Mouse (Mus musculus) forebrain, embryonic 13.5 days (tissue): ENCODE data around the gene Atl3. TPM values are rescaled to one million over a fixed set of nuclear protein-coding genes. Genes with fewer than 3 reads are reported as not detected.

Experiments
- ATAC-seq: fragments of 200-750 bp; cut with Nextera tagmentation; 2 replicates; pipeline ENCODE4 v1.8.0; 2017
- H3K27ac ChIP-seq: fragments of 300-500 bp; sonication (generic); 2 replicates; pipeline ENCODE4 v1.5.1; 2015; ENCODE audit warnings: inconsistent platforms, mild to moderate bottlenecking, moderate library complexity
- H3K27me3 ChIP-seq: fragments of 300-500 bp; sonication (generic); 2 replicates; pipeline ENCODE4 v1.6.1; 2015; ENCODE audit warnings: mild to moderate bottlenecking, inconsistent platforms
- H3K36me3 ChIP-seq: fragments of 300-500 bp; sonication (generic); 2 replicates; pipeline ENCODE4 v1.6.1; 2015; ENCODE audit warnings: mild to moderate bottlenecking, inconsistent platforms; ENCODE audit not compliant: poor library complexity, severe bottlenecking
- H3K4me1 ChIP-seq: fragments of 300-500 bp; sonication (generic); 2 replicates; pipeline ENCODE4 v1.6.1; 2015; ENCODE audit warnings: inconsistent platforms
- H3K4me2 ChIP-seq: fragments of 300-500 bp; sonication (generic); 2 replicates; pipeline ENCODE4 v1.6.1; 2015; ENCODE audit warnings: inconsistent platforms, mild to moderate bottlenecking, moderate library complexity
- H3K4me3 ChIP-seq: fragments of 300-500 bp; sonication (generic); 2 replicates; pipeline ENCODE4 v1.5.1; 2015; ENCODE audit warnings: mild to moderate bottlenecking, inconsistent platforms
- H3K9ac ChIP-seq: fragments of 300-500 bp; sonication (generic); 2 replicates; pipeline ENCODE4 v1.6.1; 2015; ENCODE audit warnings: mild to moderate bottlenecking, inconsistent platforms
- H3K9me3 ChIP-seq: fragments of 300-500 bp; sonication (generic); replicated peaks from 2 replicates; pipeline ENCODE4 v1.6.1; 2016; ENCODE audit warnings: inconsistent platforms
- whole genome bisulfite sequencing: fragments of 180-500 bp; shearing (Covaris S2); methylation state at CpG from one replicate; pipeline ENCODE4 v1.1.7; 2015; 5-methylcytosine and 5-hydroxymethylcytosine counted together
- polyA plus RNA-seq: library from polyadenylated mRNA; unstranded; fragments of >200 nt; fragmentation: Nextera tagmentation; extraction: Ambion mirVana; gene quantifications from 2 replicates; pipeline ENCODE4 v1.2.1, GENCODE M21; 2015

Gene Atl3
- polyA plus RNA-seq, 1 experiment from 2014 or later: 8.3 TPM

DNA sequence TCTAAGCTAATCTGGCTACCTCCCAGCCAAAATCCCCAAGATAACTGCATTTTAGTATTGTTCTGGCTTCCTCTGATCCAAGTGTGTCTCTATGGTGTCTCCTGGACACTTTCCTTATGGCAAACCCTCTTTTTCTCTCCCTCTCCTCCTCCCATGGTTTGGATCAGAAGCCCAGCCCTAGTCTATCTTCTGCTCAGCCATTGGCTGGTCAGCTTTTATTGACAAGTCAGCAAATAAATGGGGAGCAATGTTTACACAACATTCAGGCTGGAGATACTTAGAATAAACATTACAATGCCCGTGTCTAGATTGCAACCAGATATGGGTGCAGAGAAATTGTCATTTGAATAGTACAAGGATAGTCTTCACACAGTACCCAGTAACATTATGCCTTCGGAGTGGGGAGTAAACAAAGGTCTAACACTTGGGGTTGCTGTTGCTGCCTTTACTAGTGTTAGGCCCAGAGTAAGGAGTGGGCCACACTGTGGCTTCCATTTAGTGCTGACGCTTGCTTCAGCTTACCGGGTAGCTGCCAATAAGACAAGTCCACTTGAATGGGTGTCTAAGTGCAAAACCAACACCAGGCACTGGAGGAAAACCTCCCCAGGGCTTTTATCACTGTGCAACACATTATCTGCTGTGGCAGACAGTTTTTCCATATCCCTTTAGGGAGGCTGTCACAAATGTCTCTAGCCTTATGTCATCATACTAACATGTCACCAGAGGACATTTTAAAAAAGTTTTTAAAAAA lies 57.9 kb downstream of the Atl3 start:
- no peak overlapping the region for H3K4me2 ChIP-seq
- 70% methylated on average over 4 of the region's 4 CpGs for WGBS
- no peak overlapping the region for H3K4me3 ChIP-seq
- no peak overlapping the region for H3K27ac ChIP-seq
- no peaks in the 10 kb centered on the region for H3K9me3 ChIP-seq
- H3K27me3 ChIP-seq: no peaks in the 10 kb centered on the region; the same call in none of the 2 replicates
- H3K36me3 ChIP-seq: no peaks in the 10 kb centered on the region
- no peak for ATAC-seq
- H3K9ac ChIP-seq: no peak overlapping the region
- H3K4me1 ChIP-seq: no peaks in the 10 kb centered on the region

DNA sequence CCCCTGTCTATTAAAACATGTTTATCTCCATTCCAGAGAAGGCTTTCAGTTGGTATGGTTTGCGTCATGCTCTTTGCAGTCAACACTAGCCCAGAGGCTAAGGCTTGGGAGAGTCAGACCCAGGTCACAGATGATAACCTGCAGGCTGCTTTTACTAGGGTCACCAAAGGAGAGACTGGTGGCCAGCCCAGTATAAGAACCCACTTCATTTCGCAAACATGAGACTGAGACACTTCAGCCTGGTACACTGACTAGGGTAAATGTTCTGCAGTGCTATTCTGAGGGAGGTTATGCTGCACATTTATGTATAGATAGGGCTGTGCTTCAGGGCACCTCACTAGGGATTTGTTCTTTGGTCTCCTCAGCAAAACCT lies 58.4 kb downstream of the Atl3 start:
- H3K27ac ChIP-seq: no peak overlapping the region
- no peak overlapping the region for H3K9ac ChIP-seq
- peaks cover 4% of the 10 kb centered on the region for H3K4me1 ChIP-seq
- H3K27me3 ChIP-seq: peaks cover 2% of the 10 kb centered on the region
- H3K4me3 ChIP-seq: no peak overlapping the region
- no peaks in the 10 kb centered on the region for H3K9me3 ChIP-seq
- ATAC-seq: no peak
- 94% methylated on average over 2 of the region's 2 CpGs for WGBS
- H3K36me3 ChIP-seq: no peaks in the 10 kb centered on the region
- no peak overlapping the region for H3K4me2 ChIP-seq

DNA sequence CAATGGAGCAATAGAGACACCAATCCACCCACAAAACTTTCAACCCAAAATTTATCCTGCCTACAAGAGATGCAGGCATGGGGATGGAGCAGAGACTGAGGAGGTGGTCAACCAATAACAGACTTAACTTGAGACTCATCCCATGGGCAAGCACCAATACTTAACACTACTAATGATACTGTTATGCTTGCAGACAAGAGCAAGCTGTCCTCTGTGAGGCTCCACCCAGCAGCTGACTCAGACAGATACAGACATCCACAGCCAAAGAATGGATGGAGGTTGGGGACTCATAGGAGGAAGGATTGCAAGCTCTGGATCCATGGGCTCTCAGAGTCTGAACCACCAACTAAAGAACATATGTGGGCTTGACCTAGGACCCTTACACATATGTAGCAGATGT lies 59.6 kb downstream of the Atl3 start:
- H3K27me3 ChIP-seq: peaks cover 12% of the 10 kb centered on the region
- H3K4me1 ChIP-seq: peaks cover 15% of the 10 kb centered on the region
- no peak for ATAC-seq
- no peak overlapping the region for H3K4me3 ChIP-seq
- no peaks in the 10 kb centered on the region for H3K36me3 ChIP-seq
- H3K4me2 ChIP-seq: no peak overlapping the region
- H3K9ac ChIP-seq: no peak overlapping the region
- H3K27ac ChIP-seq: no peak overlapping the region
- H3K9me3 ChIP-seq: no peaks in the 10 kb centered on the region

DNA sequence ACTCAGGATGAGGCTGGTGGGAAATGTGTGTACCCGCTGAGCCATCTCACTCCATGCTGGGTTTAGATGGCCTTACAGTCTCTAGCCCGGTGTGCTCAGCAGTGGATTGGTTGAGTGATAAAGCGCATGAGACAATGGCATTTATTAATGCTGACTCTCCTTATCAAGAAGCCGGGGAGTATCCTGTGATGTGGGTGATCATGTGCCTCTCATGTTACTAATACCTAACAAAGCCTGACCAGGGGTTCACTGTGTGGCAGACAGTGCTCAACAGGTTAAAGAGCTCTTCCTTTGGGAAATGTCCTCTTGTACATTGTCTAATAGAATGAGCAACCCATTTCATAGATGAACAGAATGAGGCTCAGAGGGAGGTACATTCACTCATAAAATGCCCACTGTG lies 61.0 kb downstream of the Atl3 start:
- Histone ChIP-seq H3K4me2 (no peak overlapping the region), H3K36me3 (no peaks in the 10 kb centered on the region), H3K27ac (no peak overlapping the region), H3K9ac (no peak overlapping the region), H3K27me3 (peaks cover 12% of the 10 kb centered on the region), H3K4me1 (peaks cover 15% of the 10 kb centered on the region), H3K4me3 (no peak overlapping the region), H3K9me3 (no peaks in the 10 kb centered on the region)
- ATAC-seq: no peak
- 72% methylated on average over 4 of the region's 4 CpGs for WGBS

DNA sequence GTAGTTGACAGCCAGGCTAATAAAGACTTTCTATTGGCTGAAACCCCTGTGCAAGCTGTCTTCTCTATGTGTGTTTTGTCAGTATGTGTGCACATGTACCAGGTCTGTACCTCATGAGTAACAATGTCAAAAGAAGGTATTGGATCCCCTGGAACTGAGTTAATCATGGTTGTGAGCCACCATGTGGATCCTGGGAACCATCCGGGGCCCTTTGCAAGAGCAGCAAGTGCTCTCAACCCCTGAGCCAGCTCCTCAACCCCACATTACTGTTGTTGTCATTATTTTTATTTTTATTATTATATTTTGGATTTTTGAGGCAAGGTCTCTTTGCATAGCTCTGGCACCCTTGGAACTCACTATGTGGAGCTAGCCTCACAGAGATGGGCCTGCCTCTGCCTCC lies 62.8 kb downstream of the Atl3 start:
- H3K27me3 ChIP-seq: peaks cover 12% of the 10 kb centered on the region
- H3K4me1 ChIP-seq: peaks cover 15% of the 10 kb centered on the region
- WGBS: 97% methylated on average over 1 of the region's 1 CpGs
- H3K9me3 ChIP-seq: no peaks in the 10 kb centered on the region
- no peaks in the 10 kb centered on the region for H3K36me3 ChIP-seq
- H3K4me2 ChIP-seq: no peak overlapping the region
- no peak for ATAC-seq
- H3K9ac ChIP-seq: no peak overlapping the region
- H3K27ac ChIP-seq: no peak overlapping the region
- H3K4me3 ChIP-seq: no peak overlapping the region

DNA sequence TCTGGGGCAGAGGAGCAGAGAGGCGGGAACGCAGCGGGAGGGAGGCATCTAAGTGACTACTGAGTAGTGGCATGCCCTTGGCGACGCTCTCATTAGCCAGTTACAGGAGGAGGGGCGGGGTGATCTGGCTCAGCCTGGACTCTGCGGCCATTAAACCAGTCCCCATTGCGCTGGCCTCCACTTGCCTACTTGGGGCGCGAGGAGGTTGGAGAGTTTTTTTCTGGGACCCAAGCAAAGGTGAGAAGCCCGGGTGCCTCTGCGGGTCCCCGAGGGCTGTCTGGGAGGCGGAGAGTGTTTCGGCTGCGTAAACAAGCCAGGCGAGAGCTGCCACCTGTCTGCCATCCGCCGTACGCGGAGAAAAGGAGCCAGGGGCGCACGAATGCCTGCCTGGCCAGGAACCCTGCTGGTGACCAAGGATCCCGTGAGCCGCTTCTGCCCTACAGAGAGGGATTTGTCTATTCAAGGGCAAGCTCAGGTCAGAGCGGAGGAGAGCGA lies 63.5 kb downstream of the Atl3 start, which contains the start of gene Pla2g16:
Gene Pla2g16 (plus strand): TSS at position 132 of the 495 bp plus-strand sequence.
- peak within 1 kb of the TSS; percentile 70 for H3K4me2 ChIP-seq
- ATAC-seq: peak; percentile 85
- H3K4me1 ChIP-seq: peaks cover 15% of the 10 kb centered on the region
- H3K36me3 ChIP-seq: no peaks in the 10 kb centered on the region
- no peak within 1 kb of the TSS for H3K27ac ChIP-seq
- under 1% methylated on average over 27 of the region's 27 CpGs for WGBS
- no peaks in the 10 kb centered on the region for H3K9me3 ChIP-seq
- peak within 1 kb of the TSS; percentile 62 for H3K9ac ChIP-seq
- peaks cover 12% of the 10 kb centered on the region for H3K27me3 ChIP-seq
- H3K4me3 ChIP-seq: peak within 1 kb of the TSS; percentile 42

DNA sequence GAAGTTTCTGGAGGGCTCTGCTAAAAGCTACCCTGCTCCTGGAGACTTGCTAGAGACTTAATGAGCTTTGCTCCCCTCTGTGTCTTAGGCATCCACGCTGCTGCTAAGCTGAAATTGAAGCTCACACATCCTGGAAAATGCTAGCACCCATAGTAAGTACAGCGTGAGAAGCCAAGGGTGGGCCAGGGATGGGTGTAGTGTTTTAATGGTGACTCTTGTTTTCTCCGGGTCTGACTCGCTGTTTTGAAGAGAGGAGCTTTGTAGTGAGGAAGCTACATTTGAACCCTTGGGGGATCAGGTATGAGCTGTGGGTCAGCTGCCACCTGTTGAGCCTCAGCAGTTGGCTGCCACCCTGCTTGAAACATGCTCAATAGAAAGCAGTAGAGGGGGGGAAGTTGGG lies 64.0 kb downstream of the Atl3 start:
- Histone ChIP-seq H3K9me3 (no peaks in the 10 kb centered on the region), H3K27me3 (peaks cover 12% of the 10 kb centered on the region), H3K4me1 (peaks cover 15% of the 10 kb centered on the region), H3K4me2 (peak overlapping the region; percentile 70), H3K9ac (no peak overlapping the region), H3K27ac (no peak overlapping the region), H3K4me3 (peak overlapping the region; percentile 42), H3K36me3 (no peaks in the 10 kb centered on the region)
- 3% methylated on average over 4 of the region's 4 CpGs for WGBS
- no peak for ATAC-seq

DNA sequence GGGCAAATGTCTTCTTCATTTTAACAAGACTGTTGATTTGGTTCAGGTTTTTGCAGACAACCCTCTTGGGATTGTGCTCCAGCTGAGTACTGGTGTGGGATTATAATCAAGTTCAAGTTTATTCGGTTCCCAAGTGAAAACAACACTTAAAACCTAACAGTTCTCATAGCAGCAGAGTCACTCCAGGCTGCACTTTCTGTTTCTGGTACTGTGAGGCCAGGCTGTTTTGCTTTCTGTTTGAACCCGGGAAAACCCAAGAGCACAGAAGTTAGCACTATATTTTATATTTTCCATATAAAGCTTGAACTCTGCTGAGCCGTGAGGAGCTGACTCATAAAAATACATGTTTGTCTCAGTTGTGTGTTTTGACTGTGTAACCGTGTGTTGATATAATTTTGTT lies 64.8 kb downstream of the Atl3 start:
- Histone ChIP-seq H3K9ac (no peak overlapping the region), H3K27ac (no peak overlapping the region), H3K9me3 (no peaks in the 10 kb centered on the region), H3K27me3 (peaks cover 12% of the 10 kb centered on the region), H3K4me1 (peaks cover 15% of the 10 kb centered on the region), H3K4me2 (peak overlapping the region; percentile 70; the same call in 1 of the 2 replicates), H3K36me3 (no peaks in the 10 kb centered on the region), H3K4me3 (no peak overlapping the region)
- 84% methylated on average over 4 of the region's 4 CpGs for WGBS
- no peak for ATAC-seq

DNA sequence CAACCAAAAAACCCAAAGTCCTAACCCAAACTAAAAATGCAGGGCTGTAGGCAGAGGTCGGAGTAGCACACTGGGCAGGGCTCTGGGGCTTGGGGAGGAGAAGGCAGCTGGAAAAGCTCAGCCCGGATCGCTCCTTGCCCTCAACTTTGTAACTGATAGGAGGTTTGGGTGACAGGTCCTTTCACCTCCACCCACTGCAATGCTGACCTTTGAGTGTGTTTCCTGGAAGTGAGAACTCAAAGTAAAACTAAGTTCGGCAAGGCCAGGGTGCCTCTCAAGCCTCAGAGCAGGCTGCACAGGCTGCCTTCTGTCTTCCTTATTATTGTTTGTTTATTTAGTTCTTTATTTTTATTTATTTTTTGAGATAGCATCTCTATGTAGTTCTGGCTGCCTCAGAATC lies 66.1 kb downstream of the Atl3 start:
- no peak overlapping the region for H3K4me2 ChIP-seq
- WGBS: 83% methylated on average over 4 of the region's 4 CpGs
- no peaks in the 10 kb centered on the region for H3K36me3 ChIP-seq
- ATAC-seq: no peak
- no peak overlapping the region for H3K4me3 ChIP-seq
- H3K9ac ChIP-seq: no peak overlapping the region
- H3K27ac ChIP-seq: no peak overlapping the region
- H3K27me3 ChIP-seq: peaks cover 12% of the 10 kb centered on the region
- peaks cover 15% of the 10 kb centered on the region for H3K4me1 ChIP-seq
- H3K9me3 ChIP-seq: no peaks in the 10 kb centered on the region

DNA sequence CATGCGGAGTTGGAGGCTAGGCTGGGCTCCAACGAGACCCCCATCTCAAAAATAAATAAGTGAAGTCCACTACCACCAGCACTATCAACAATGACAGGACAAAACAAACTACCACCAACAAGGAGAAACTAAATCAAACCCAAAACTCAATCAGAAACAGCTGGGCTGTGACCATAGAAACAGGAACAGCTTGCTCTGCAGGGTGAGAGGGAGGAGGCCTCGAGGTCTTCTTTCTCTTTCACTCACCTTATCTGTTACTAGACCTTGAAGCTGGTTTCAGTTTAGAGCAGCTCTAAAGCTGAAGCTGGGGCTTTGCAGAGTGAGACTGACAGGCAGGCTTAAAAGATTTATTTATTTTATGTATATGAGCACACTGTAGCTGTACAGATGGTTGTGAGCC lies 67.6 kb downstream of the Atl3 start:
- WGBS: 83% methylated on average over 3 of the region's 3 CpGs
- Histone ChIP-seq H3K27ac (no peak overlapping the region), H3K36me3 (no peaks in the 10 kb centered on the region), H3K4me1 (peaks cover 15% of the 10 kb centered on the region), H3K9me3 (no peaks in the 10 kb centered on the region), H3K4me3 (no peak overlapping the region), H3K27me3 (peaks cover 12% of the 10 kb centered on the region), H3K4me2 (no peak overlapping the region), H3K9ac (no peak overlapping the region)
- no peak for ATAC-seq

DNA sequence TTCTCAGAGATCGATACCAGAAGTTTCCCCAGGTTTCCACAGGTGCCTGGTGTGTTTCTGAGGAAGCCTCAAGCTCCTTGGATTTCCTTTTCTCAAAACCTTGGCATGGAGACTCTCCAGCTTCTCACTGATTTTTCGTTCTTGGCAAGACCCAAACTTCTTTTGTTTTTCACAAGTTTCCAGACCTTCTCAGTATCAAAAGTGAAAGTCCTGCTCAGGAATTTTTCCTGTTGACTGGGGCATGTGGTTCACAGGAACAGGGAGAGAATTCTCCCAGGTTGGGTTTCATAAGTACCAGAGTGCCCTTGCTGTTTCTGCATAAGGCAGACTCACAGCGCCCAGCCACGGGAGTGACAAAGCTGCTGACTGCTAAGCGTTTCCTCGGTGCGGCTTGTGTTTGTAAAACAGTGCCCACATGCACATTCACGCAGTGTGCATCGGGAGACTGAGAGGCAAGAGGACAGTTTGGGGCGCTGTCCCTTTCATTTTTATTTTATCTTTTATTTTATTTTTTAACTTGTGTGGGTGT lies 68.8 kb downstream of the Atl3 start:
- no peak overlapping the region for H3K4me3 ChIP-seq
- WGBS: 83% methylated on average over 10 of the region's 10 CpGs
- no peak overlapping the region for H3K4me2 ChIP-seq
- no peak for ATAC-seq
- no peaks in the 10 kb centered on the region for H3K9me3 ChIP-seq
- H3K27me3 ChIP-seq: peaks cover 6% of the 10 kb centered on the region
- no peaks in the 10 kb centered on the region for H3K36me3 ChIP-seq
- no peak overlapping the region for H3K27ac ChIP-seq
- H3K4me1 ChIP-seq: peaks cover 7% of the 10 kb centered on the region
- no peak overlapping the region for H3K9ac ChIP-seq

DNA sequence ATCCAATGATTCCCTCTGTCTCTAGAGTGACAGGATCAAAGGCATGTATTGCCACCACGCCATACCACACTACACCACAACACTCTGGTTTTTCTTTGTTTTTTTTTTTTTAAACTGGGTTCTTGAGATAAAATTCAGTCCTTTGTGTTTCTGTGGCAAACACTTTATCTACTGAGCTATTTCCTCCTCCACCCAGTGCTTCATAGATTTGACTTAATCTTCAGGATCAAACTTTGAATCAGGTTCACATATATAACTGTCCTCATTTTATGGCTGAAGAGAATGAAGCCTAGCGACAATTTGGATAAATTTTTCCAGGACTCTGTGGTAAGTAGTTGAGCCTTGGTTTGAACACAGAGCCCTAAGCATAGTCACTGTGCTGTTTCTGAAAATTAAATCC lies 69.8 kb downstream of the Atl3 start:
- Histone ChIP-seq H3K9ac (no peak overlapping the region), H3K4me2 (no peak overlapping the region), H3K27ac (no peak overlapping the region), H3K27me3 (no peaks in the 10 kb centered on the region), H3K4me3 (no peak overlapping the region), H3K36me3 (no peaks in the 10 kb centered on the region), H3K9me3 (no peaks in the 10 kb centered on the region), H3K4me1 (no peaks in the 10 kb centered on the region)
- ATAC-seq: no peak
- 87% methylated on average over 2 of the region's 2 CpGs for whole genome bisulfite sequencing

DNA sequence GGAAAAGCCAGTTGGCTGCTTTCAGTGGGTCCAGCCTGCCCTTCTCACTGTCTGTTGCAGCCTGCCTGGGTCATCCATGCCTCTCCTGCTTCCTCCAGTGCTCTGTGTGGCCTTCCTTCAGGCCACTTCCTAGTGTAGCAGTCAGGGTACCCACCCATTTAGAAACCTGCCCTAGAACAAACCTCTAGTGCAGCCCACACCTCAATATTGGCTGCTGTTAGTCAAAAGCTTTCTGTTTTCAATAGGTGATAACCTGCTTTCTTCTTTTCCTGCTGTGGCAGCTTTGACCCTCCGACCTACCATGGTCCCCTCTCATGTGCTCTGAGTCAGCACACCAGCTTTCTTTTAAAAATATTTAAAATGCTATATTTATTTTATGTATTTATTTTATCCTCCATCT lies 70.6 kb downstream of the Atl3 start:
- Histone ChIP-seq H3K27me3 (no peaks in the 10 kb centered on the region), H3K9me3 (no peaks in the 10 kb centered on the region), H3K4me2 (no peak overlapping the region), H3K4me1 (no peaks in the 10 kb centered on the region), H3K36me3 (no peaks in the 10 kb centered on the region), H3K4me3 (no peak overlapping the region), H3K27ac (no peak overlapping the region), H3K9ac (no peak overlapping the region)
- ATAC-seq: no peak
- WGBS: 81% methylated on average over 1 of the region's 1 CpGs
